Mouse (Mus musculus): ENCODE data around the gene Map10.
A peak's percentile ranks its signal among the peaks of the same experiment; 100 is the strongest.

Gene Map10

GRCm38 (mm10) chr8:125669700-125670195 lies at the start of gene Map10:
Map10 (plus strand) TSS chr8:125669818.
- peak; percentile 49 to 84 for DNase-seq (ENCODE audit: low spot score in 2 of 2)

- no peak for DNase-seq (ENCODE audit: low spot score in 2 of 2)
Measured at GRCm38 (mm10) chr8:125620301-125620700, 49.3 kb upstream of the Map10 start.

- no peak for DNase-seq (ENCODE audit: low spot score in 2 of 2)
Measured at GRCm38 (mm10) chr8:125624287-125624686, 45.3 kb upstream of the Map10 start.

GRCm38 (mm10) chr8:125626381-125626780 lies 43.2 kb upstream of the Map10 start:
- DNase-seq (ENCODE audit: low spot score in 2 of 2) = no peak

- no peak for DNase-seq (ENCODE audit: low spot score in 2 of 2)
Measured at GRCm38 (mm10) chr8:125628834-125629233, 40.8 kb upstream of the Map10 start.

- DNase-seq (ENCODE audit: low spot score in 2 of 2) = no peak
Measured at GRCm38 (mm10) chr8:125638411-125639058, 31.1 kb upstream of the Map10 start.

GRCm38 (mm10) chr8:125639631-125640030 lies 30.0 kb upstream of the Map10 start:
- no peak for DNase-seq (ENCODE audit: low spot score in 2 of 2)

- no peak for DNase-seq (ENCODE audit: low spot score in 2 of 2)
Measured at GRCm38 (mm10) chr8:125640766-125641165, 28.9 kb upstream of the Map10 start.

- no peak for DNase-seq (ENCODE audit: low spot score in 2 of 2)
Measured at GRCm38 (mm10) chr8:125641808-125642207, 27.8 kb upstream of the Map10 start.

GRCm38 (mm10) chr8:125645757-125646478 lies 23.7 kb upstream of the Map10 start:
- no peak for DNase-seq (ENCODE audit: low spot score in 2 of 2)

GRCm38 (mm10) chr8:125649447-125649846 lies 20.2 kb upstream of the Map10 start:
- no peak for DNase-seq (ENCODE audit: low spot score in 2 of 2)

GRCm38 (mm10) chr8:125654821-125655220 lies 14.8 kb upstream of the Map10 start:
- DNase-seq (ENCODE audit: low spot score in 2 of 2) = no peak

GRCm38 (mm10) chr8:125658508-125658907 lies 11.1 kb upstream of the Map10 start:
- DNase-seq (ENCODE audit: low spot score in 2 of 2) = no peak

GRCm38 (mm10) chr8:125658926-125659325 lies 10.7 kb upstream of the Map10 start:
- DNase-seq (ENCODE audit: low spot score in 2 of 2) = no peak

- DNase-seq (ENCODE audit: low spot score in 2 of 2) = no peak
Measured at GRCm38 (mm10) chr8:125660397-125660796, 9.2 kb upstream of the Map10 start.

- no peak for DNase-seq (ENCODE audit: low spot score in 2 of 2)
Measured at GRCm38 (mm10) chr8:125661958-125662668, 7.5 kb upstream of the Map10 start.

GRCm38 (mm10) chr8:125662669-125663048 lies 7.0 kb upstream of the Map10 start:
- no peak for DNase-seq (ENCODE audit: low spot score in 2 of 2)

GRCm38 (mm10) chr8:125665183-125665875 lies 4.3 kb upstream of the Map10 start:
- DNase-seq (ENCODE audit: low spot score in 2 of 2) = no peak

- no peak for DNase-seq (ENCODE audit: low spot score in 2 of 2)
Measured at GRCm38 (mm10) chr8:125665876-125666186, 3.8 kb upstream of the Map10 start.

- DNase-seq (ENCODE audit: low spot score in 2 of 2) = no peak
Measured at GRCm38 (mm10) chr8:125666201-125666600, 3.4 kb upstream of the Map10 start.

GRCm38 (mm10) chr8:125667248-125667647 lies 2.4 kb upstream of the Map10 start:
- no peak for DNase-seq (ENCODE audit: low spot score in 2 of 2)

GRCm38 (mm10) chr8:125669159-125669699 lies 389 bp upstream of the Map10 start:
- no peak for DNase-seq (ENCODE audit: low spot score in 2 of 2)

Data from spleen, postnatal 10 days (tissue).